Mouse (Mus musculus) embryonic facial prominence, embryonic 13.5 days (tissue): ENCODE measurements around the gene Odf4. TPM values are rescaled to one million over a fixed set of nuclear protein-coding genes. Genes with fewer than 3 reads are reported as not detected.

ENCODE experiments used
- ATAC-seq: fragments of 200-750 bp; cut with Nextera tagmentation; 2 replicates; pipeline ENCODE4 v1.8.0; 2017; ENCODE audit warnings: low read depth; ENCODE audit not compliant: insufficient number of reproducible peaks, insufficient read depth, low FRiP score, low TSS enrichment
- H3K27ac ChIP-seq: fragments of 300-500 bp; sonication (generic); 2 replicates; pipeline ENCODE4 v1.5.1; 2015; ENCODE audit warnings: moderate library complexity, mild to moderate bottlenecking, inconsistent platforms
- H3K27me3 ChIP-seq: fragments of 300-500 bp; sonication (generic); 2 replicates; pipeline ENCODE4 v1.6.1; 2015; ENCODE audit warnings: mild to moderate bottlenecking, inconsistent platforms
- H3K36me3 ChIP-seq: fragments of 300-500 bp; sonication (generic); 2 replicates; pipeline ENCODE4 v1.6.1; 2015; ENCODE audit warnings: mild to moderate bottlenecking, inconsistent platforms
- H3K4me1 ChIP-seq: fragments of 300-500 bp; sonication (generic); 2 replicates; pipeline ENCODE4 v1.6.1; 2015; ENCODE audit warnings: inconsistent platforms
- H3K4me2 ChIP-seq: fragments of 300-500 bp; sonication (generic); 2 replicates; pipeline ENCODE4 v1.6.1; 2015; ENCODE audit warnings: moderate library complexity, mild to moderate bottlenecking, inconsistent platforms
- H3K4me3 ChIP-seq: fragments of 300-500 bp; sonication (generic); 2 replicates; pipeline ENCODE4 v1.5.1; 2015; ENCODE audit warnings: mild to moderate bottlenecking, inconsistent platforms
- H3K9ac ChIP-seq: fragments of 300-500 bp; sonication (generic); 2 replicates; pipeline ENCODE4 v1.6.1; 2015; ENCODE audit warnings: mild to moderate bottlenecking, inconsistent platforms
- H3K9me3 ChIP-seq: fragments of 300-500 bp; sonication (generic); 2 replicates; pipeline ENCODE4 v1.6.1; 2016; ENCODE audit warnings: inconsistent platforms
- WGBS: fragments of 180-500 bp; shearing (Covaris S2); methylation state at CpG from one replicate; pipeline ENCODE4 v1.1.7; 2015; ENCODE audit warnings: mixed read lengths; 5-methylcytosine and 5-hydroxymethylcytosine counted together
- polyA plus RNA-seq: library from polyadenylated mRNA; unstranded; fragments of >200 nt; fragmentation: Nextera tagmentation; extraction: Ambion mirVana; gene quantifications from 2 replicates; pipeline ENCODE4 v1.2.1, GENCODE M21; 2015

Gene Odf4
- polyA plus RNA-seq, 1 experiment from 2014 or later: not detected

DNA sequence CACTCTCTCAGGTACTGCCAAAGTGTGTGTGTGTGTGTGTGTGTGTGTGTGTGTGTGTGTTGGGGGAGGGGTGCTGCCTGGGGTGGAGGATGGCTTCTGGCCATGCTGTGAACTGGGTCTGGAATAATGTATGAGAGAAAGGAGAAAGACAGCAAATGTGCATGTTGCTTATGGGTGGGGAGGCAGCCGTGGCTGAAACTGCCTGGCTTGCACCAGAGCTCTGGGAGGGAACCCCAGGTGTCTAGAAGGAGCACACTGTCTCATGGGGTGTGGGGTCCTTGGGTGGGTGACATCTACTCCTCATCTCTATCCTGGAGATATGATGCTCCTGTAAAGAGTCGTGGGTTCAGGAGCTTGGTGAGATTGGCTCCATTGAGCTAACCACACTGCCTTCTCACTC is 38.2 kb downstream of the Odf4 start:
- Histone ChIP-seq H3K4me3 (no peak overlapping the region), H3K27me3 (no peaks in the 10 kb centered on the region), H3K9me3 (no peaks in the 10 kb centered on the region), H3K9ac (no peak overlapping the region), H3K27ac (no peak overlapping the region), H3K4me2 (no peak overlapping the region), H3K4me1 (no peaks in the 10 kb centered on the region), H3K36me3 (no peaks in the 10 kb centered on the region)
- ATAC-seq: no peak
- 71% methylated on average over 2 of the region's 2 CpGs for WGBS

DNA sequence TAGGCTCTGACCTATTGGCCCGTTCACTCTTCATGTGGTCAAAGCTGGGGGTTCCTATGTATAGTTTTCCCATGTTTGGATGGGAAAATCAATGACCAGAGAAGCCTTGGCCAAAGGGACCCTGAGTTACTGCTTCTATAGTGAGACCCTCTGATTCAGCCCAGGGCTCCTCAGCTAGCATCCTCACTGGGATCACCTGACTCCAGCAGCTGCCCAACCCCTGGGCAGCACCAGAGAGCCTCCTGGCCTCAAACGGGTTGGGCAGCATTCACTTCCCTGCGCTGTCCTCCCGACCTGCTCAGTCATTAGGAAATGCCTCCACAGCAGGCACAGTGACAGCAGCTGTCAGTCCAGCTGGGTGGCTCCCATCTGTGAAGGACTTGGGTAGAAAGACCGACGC is 38.6 kb downstream of the Odf4 start, which contains the start of gene Rnf222:
Gene Rnf222, plus strand, starts transcription at position 301 of the 400 bp plus-strand sequence.
- Histone ChIP-seq H3K9me3 (no peaks in the 10 kb centered on the region), H3K4me3 (no peak within 1 kb of the TSS), H3K4me1 (no peaks in the 10 kb centered on the region), H3K4me2 (no peak within 1 kb of the TSS), H3K36me3 (no peaks in the 10 kb centered on the region), H3K27me3 (no peaks in the 10 kb centered on the region), H3K27ac (no peak within 1 kb of the TSS), H3K9ac (no peak within 1 kb of the TSS)
- ATAC-seq: no peak
- 35% methylated on average over 6 of the region's 6 CpGs for WGBS

DNA sequence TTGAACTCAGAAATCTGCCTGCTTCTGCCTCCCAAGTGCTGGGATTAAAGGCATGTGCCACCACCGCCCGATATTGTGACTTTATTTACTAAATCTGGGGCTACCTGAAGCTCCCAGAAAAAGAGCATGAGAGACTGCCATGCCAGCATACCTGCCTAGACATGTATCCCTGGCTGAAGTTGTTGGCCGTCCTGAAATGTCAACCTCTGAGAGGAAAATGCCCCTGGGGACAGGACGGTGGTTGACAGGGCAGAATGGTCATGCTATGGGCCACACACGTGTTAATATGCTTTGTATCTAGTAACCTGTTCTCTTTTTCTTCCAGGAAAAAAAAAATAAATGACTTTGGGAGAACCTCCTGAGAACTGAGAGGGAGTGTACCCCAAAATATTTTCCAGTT is 40.8 kb downstream of the Odf4 start:
- Histone ChIP-seq H3K9ac (no peak overlapping the region), H3K9me3 (no peaks in the 10 kb centered on the region), H3K27ac (no peak overlapping the region), H3K4me2 (no peak overlapping the region), H3K36me3 (no peaks in the 10 kb centered on the region), H3K27me3 (0 out of 2 replicates have a peak, but pooled peaks cover 3% of the 10 kb centered on the region), H3K4me3 (no peak overlapping the region), H3K4me1 (0 out of 2 replicates have a peak, but pooled peaks cover 5% of the 10 kb centered on the region)
- WGBS: 64% methylated on average over 5 of the region's 5 CpGs
- ATAC-seq: no peak

DNA sequence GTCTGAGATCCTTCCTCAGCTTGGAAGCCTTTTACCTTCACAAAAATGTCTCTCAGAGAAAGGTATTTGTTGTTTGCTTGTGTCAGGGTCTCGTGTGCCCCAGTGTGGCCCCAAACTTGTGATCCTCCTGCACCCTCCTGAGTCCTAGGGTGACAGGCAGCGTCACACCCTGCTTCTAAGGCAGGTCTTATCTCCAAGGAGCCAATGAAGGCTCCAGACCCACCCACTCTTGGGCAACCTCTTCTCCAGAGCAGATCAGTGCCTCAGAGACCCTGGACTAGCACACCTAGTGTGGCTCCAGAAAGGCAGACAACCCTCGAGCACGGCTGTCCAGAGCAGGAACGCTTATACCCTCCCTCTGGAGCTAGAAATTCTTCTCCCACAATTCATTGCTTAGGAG is 42.5 kb downstream of the Odf4 start:
- Histone ChIP-seq H3K4me1 (0 out of 2 replicates have a peak, but pooled peaks cover 5% of the 10 kb centered on the region), H3K4me2 (no peak overlapping the region), H3K9ac (no peak overlapping the region), H3K27me3 (0 out of 2 replicates have a peak, but pooled peaks cover 3% of the 10 kb centered on the region), H3K4me3 (no peak overlapping the region), H3K9me3 (no peaks in the 10 kb centered on the region), H3K27ac (no peak overlapping the region), H3K36me3 (no peaks in the 10 kb centered on the region)
- WGBS: 73% methylated on average over 5 of the region's 5 CpGs
- ATAC-seq: no peak

DNA sequence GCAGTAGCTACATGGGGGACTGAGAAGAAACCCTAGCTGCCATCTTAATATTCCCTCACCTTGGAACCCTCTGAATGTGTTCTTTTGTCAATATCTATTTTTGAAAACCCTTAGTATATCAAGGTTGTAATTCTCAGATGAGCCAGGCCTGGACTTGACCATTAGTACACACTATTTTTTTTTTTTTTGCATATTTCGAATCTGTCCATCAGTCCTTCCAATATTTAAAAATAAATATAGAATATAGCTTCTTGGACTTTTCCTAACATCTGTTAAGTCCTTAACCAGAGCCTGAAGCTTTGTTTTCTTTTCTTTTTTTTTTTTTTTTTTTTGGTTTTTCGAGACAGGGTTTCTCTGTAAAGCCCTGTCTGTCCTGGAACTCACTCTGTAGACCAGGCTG is 43.0 kb downstream of the Odf4 start:
- H3K27me3 ChIP-seq: 0 out of 2 replicates have a peak, but pooled peaks cover 3% of the 10 kb centered on the region
- WGBS: 78% methylated on average over 2 of the region's 2 CpGs
- ATAC-seq: no peak

DNA sequence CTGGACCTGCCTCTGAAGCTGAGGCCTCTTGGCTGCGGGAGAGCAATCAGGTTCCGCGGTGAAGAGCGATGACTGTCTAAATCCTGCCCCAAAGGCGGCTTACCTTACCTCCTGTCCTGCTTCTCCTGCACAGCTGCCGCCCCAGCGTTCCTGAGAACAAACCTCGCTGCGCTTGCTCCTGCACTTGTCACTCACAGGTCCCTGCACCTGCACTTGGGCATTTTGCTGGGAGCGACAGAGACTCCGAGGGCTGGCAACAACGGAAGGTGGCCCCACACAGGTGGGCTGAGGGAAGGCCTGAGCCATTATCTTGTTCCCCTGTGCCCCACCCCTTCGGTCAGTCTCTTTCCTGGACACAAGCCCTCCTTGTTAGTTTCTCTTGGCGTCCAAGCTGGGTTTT is 44.8 kb downstream of the Odf4 start:
- Histone ChIP-seq H3K27ac (no peak overlapping the region), H3K4me3 (no peak overlapping the region), H3K9me3 (no peaks in the 10 kb centered on the region), H3K9ac (peak overlapping the region; percentile 51), H3K4me1 (0 out of 2 replicates have a peak, but pooled peaks cover 5% of the 10 kb centered on the region), H3K27me3 (0 out of 2 replicates have a peak, but pooled peaks cover 3% of the 10 kb centered on the region), H3K36me3 (no peaks in the 10 kb centered on the region), H3K4me2 (no peak overlapping the region; the same call in 1 of the 2 replicates)
- 17% methylated on average over 14 of the region's 14 CpGs for WGBS
- no peak for ATAC-seq

More for the DNA sequence above, 43.0 kb downstream of the Odf4 start:
- no peaks in the 10 kb centered on the region for H3K36me3 ChIP-seq
- H3K9ac ChIP-seq: no peak overlapping the region
- no peak overlapping the region for H3K4me2 ChIP-seq
- no peak overlapping the region for H3K27ac ChIP-seq
- 0 out of 2 replicates have a peak, but pooled peaks cover 5% of the 10 kb centered on the region for H3K4me1 ChIP-seq
- no peaks in the 10 kb centered on the region for H3K9me3 ChIP-seq
- H3K4me3 ChIP-seq: no peak overlapping the region

DNA sequence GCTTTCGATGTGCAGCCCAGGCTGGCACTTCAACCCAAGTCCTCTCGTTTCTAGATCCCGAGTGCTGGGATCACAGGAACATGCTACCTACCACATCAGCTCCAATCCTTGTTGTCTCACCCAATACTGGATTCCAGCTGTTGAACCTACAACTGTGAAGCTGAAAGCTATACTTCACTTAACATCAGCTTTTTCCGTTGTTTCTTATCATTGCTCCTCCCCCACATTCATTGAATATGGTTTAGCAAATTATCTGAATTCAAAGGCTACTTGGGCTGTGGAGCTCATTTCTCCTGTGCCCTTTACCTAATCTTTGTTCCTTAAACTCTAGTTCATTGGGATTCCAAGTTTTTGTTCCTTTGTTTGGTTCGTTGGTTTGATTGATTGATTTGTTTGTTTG is 48.1 kb downstream of the Odf4 start:
- no peak for ATAC-seq
- 88% methylated on average over 5 of the region's 5 CpGs for WGBS
- 0 out of 2 replicates have a peak, but pooled peaks cover 3% of the 10 kb centered on the region for H3K27me3 ChIP-seq
- H3K27ac ChIP-seq: no peak overlapping the region
- no peaks in the 10 kb centered on the region for H3K36me3 ChIP-seq
- H3K4me1 ChIP-seq: 0 out of 2 replicates have a peak, but pooled peaks cover 5% of the 10 kb centered on the region
- H3K9ac ChIP-seq: no peak overlapping the region
- no peak overlapping the region for H3K4me2 ChIP-seq
- no peak overlapping the region for H3K4me3 ChIP-seq
- H3K9me3 ChIP-seq: no peaks in the 10 kb centered on the region

DNA sequence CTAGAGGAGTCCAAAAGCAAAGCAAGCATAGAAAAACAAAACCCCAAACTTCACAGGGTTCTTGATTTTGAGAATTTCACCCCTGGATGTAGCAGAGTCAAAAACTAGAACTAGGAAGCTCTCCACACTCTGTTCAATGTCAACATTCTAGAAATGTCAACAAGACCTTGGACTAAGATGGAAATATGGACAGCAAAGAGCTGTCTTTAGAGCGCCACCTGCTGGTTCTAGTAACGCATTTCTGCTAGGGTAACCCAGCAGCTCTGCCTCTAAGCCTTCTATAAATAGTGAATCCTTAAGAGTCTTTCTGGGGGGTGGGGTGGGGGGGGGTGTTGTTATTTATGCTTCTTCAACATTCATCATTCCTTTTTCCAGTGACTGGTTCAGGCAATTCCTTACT is 52.0 kb downstream of the Odf4 start:
- H3K9me3 ChIP-seq: no peaks in the 10 kb centered on the region
- H3K27ac ChIP-seq: no peak overlapping the region
- no peaks in the 10 kb centered on the region for H3K27me3 ChIP-seq
- H3K4me2 ChIP-seq: no peak overlapping the region
- 0% methylated on average over 2 of the region's 2 CpGs for WGBS
- H3K9ac ChIP-seq: no peak overlapping the region
- ATAC-seq: no peak
- no peaks in the 10 kb centered on the region for H3K4me1 ChIP-seq
- no peak overlapping the region for H3K4me3 ChIP-seq
- no peaks in the 10 kb centered on the region for H3K36me3 ChIP-seq

Other genes starting within 250 kb of the Odf4 start
- 126 and 140 TPM in 2 replicates for gene Myh10, start 235.5 kb downstream of the Odf4 start, polyA plus RNA-seq
- 90.9 and 97.2 TPM in 2 replicates for gene Ndel1, start 55.2 kb downstream of the Odf4 start, polyA plus RNA-seq
- gene Rnf222, start 38.5 kb downstream of the Odf4 start, polyA plus RNA-seq: 0.26 and 0.30 TPM in 2 replicates
- gene Rpl26, start 25.5 kb downstream of the Odf4 start, polyA plus RNA-seq: 1,181 and 1,252 TPM in 2 replicates
- 6.7 and 7.2 TPM in 2 replicates for gene Arhgef15, start 30.4 kb upstream of the Odf4 start, polyA plus RNA-seq
- gene Slc25a35, start 41.0 kb upstream of the Odf4 start, polyA plus RNA-seq: 4.7 and 4.9 TPM in 2 replicates
- gene Rangrf, start 48.1 kb upstream of the Odf4 start, polyA plus RNA-seq: 50.1 and 59.3 TPM in 2 replicates
- 42.7 and 44.4 TPM in 2 replicates for gene Pfas, start 81.4 kb upstream of the Odf4 start, polyA plus RNA-seq
- 53.5 and 55.8 TPM in 2 replicates for gene Ctc1, start 88.8 kb upstream of the Odf4 start, polyA plus RNA-seq
- 152 and 153 TPM in 2 replicates for gene Aurkb, start 118.6 kb upstream of the Odf4 start, polyA plus RNA-seq
- 8.9 and 10.3 TPM in 2 replicates for gene Borcs6, start 132.6 kb upstream of the Odf4 start, polyA plus RNA-seq
- gene Tmem107, start 143.7 kb upstream of the Odf4 start, polyA plus RNA-seq: 47.2 and 48.2 TPM in 2 replicates
- gene Vamp2, start 161.4 kb upstream of the Odf4 start, polyA plus RNA-seq: 91.5 and 101 TPM in 2 replicates
- gene Per1, start 168.1 kb upstream of the Odf4 start, polyA plus RNA-seq: 11.1 and 11.5 TPM in 2 replicates
- 0.44 and 0.47 TPM in 2 replicates for gene Hes7, start 193.3 kb upstream of the Odf4 start, polyA plus RNA-seq
- 0.13 and 0.17 TPM in 2 replicates for gene 9130213A22Rik, start 195.5 kb upstream of the Odf4 start, polyA plus RNA-seq
- gene Aloxe3, start 198.8 kb upstream of the Odf4 start, polyA plus RNA-seq: 1.1 TPM in 2 replicates
- gene Alox12b, start 229.9 kb upstream of the Odf4 start, polyA plus RNA-seq: 0.21 TPM in 1 of 2 replicates, not detected in the other